Mouse (Mus musculus): ENCODE results near the gene Esrp2. TPM values are rescaled to one million over a fixed set of nuclear protein-coding genes. Genes with fewer than 3 reads are reported as not detected.

Gene Esrp2
- total and polyA plus RNA-seq, 3 experiments = 0.24 to 0.30 TPM; not detected in 1

DNA sequence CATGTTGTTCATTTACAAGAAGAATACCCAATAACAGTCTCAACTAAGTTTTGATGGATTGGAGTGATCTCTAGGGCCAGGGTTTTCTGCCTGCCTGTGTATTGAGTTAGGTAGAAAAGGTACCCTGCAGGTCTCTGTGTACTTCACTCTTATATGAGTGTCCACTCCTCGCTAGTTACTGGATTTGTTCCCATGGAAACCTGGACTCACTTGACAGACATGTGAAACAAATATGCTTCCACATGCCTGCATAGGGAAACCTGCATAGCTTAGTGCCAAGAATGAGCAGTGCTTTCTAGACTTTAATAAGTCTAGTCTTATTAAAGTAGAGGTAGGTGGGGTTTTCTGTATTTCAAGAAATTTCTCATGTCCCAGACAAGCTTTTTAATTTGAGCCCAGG, 40.1 kb upstream of the Esrp2 start:
- Histone ChIP-seq H3K36me3 (replicated peaks in 1 of 2; ENCODE audit: control insufficient read depth in 1 of 2, insufficient read depth in 1 of 2, low read length in 1 of 2) (peaks cover 11 to 55% of the 10 kb centered on the region in 2 experiments), H3K9ac (ENCODE audit: insufficient read depth, low read depth) (no peak overlapping the region), H3K27me3 (replicated peaks) (no peaks in the 10 kb centered on the region), H3K79me2 (replicated peaks; ENCODE audit: control insufficient read depth, extremely low read depth, insufficient read depth, poor library complexity, severe bottlenecking) (peaks cover 45% of the 10 kb centered on the region), H3K27ac (ENCODE audit: insufficient read depth, low read depth) (no peak overlapping the region), H3K4me2 (ENCODE audit: insufficient read depth, low read depth, poor library complexity, severe bottlenecking) (no peak overlapping the region), H3K4me3 (replicated peaks in 1 of 3; ENCODE audit: low read depth in 2 of 3, low read length in 2 of 3, poor library complexity in 1 of 3) (no peak overlapping the region), H3K9me3 (replicated peaks; ENCODE audit: low read length) (no peaks in the 10 kb centered on the region), H3K4me1 (ENCODE audit: control insufficient read depth in 1 of 2, insufficient read depth in 2 of 2) (peaks cover 0 to 16% of the 10 kb centered on the region in 2 experiments; a peak in 2 of 4 replicates)
- in situ Hi-C loops (cut with MboI; ENCODE audit: low pct_ligation_motif_present, low pct_unique_long_range_greater_than_20kb, low sequenced_read_pairs) (no loop called here), dilution Hi-C loops (cut with MboI; ENCODE audit: extremely low pct_ligation_motif_present, extremely low pct_unique_long_range_greater_than_20kb, low sequenced_read_pairs) (no loop called here)
- no peak for DNase-seq (ENCODE audit: extremely low read depth)
- TF ChIP-seq E2F4 (IDR thresholded peaks at IDR 0.05; ENCODE audit: insufficient replicate concordance, low read depth, low read length) (no peak), BHLHE40 (IDR thresholded peaks at IDR 0.05; ENCODE audit: low read depth, low read length) (no peak), USF1 (IDR thresholded peaks at IDR 0.05; ENCODE audit: low read depth, low read length) (no peak), CHD2 (IDR thresholded peaks at IDR 0.05; ENCODE audit: low read length) (no peak), SMC3 (IDR thresholded peaks at IDR 0.05; ENCODE audit: low read depth, low read length) (no peak), MEF2A (IDR thresholded peaks at IDR 0.05; ENCODE audit: borderline replicate concordance, low read depth, low read length) (no peak), SIN3A (IDR thresholded peaks at IDR 0.05; ENCODE audit: low read length) (no peak), USF2 (conservative IDR thresholded peaks at IDR 0.05; ENCODE audit: low read depth, low read length) (no peak), ELF1 (IDR thresholded peaks at IDR 0.05; ENCODE audit: low read depth, low read length) (no peak), TCF12 (IDR thresholded peaks at IDR 0.05; ENCODE audit: low read depth, low read length) (no peak), RCOR1 (conservative IDR thresholded peaks at IDR 0.05; ENCODE audit: low read depth, low read length) (no peak), NRF1 (IDR thresholded peaks at IDR 0.05; ENCODE audit: low read depth, low read length) (no peak), IRF4 (IDR thresholded peaks at IDR 0.05; ENCODE audit: low read depth, low read length) (no peak), EP300 (IDR thresholded peaks at IDR 0.05; ENCODE audit: low read length) (no peak), JUND (conservative IDR thresholded peaks at IDR 0.05; ENCODE audit: low read depth, low read length) (no peak), CHD1 (IDR thresholded peaks at IDR 0.05; ENCODE audit: low read depth, low read length) (no peak), ZNF384 (IDR thresholded peaks at IDR 0.05; ENCODE audit: low read depth, low read length) (no peak), MAZ (IDR thresholded peaks at IDR 0.05; ENCODE audit: low read depth, low read length) (no peak), ZKSCAN1 (IDR thresholded peaks at IDR 0.05; ENCODE audit: borderline replicate concordance, low read depth, low read length) (no peak), JUN (IDR thresholded peaks at IDR 0.05; ENCODE audit: insufficient read depth, low read depth, low read length) (no peak)

GRCm38 (mm10) chr8:106173566-106173965, 36.8 kb upstream of the Esrp2 start:
- no peaks in the 10 kb centered on the region for H3K27me3 ChIP-seq (replicated peaks)

More at GRCm38 (mm10) chr8:106173566-106173965, 36.8 kb upstream of the Esrp2 start:
- peaks cover 0 to 25% of the 10 kb centered on the region in 2 experiments; a peak in 2 of 4 replicates for H3K4me1 ChIP-seq (ENCODE audit: control insufficient read depth in 1 of 2, insufficient read depth in 2 of 2)
- H3K4me2 ChIP-seq (ENCODE audit: insufficient read depth, low read depth, poor library complexity, severe bottlenecking) = no peak overlapping the region
- DNase-seq (ENCODE audit: extremely low read depth) = no peak
- in situ Hi-C loops (cut with MboI; ENCODE audit: low pct_ligation_motif_present, low pct_unique_long_range_greater_than_20kb, low sequenced_read_pairs) (no loop called here), dilution Hi-C loops (cut with MboI; ENCODE audit: extremely low pct_ligation_motif_present, extremely low pct_unique_long_range_greater_than_20kb, low sequenced_read_pairs) (no loop called here)
- TF ChIP-seq ZC3H11A (IDR thresholded peaks at IDR 0.05; ENCODE audit: low read depth, low read length) (no peak), ZNF384 (IDR thresholded peaks at IDR 0.05; ENCODE audit: low read depth, low read length) (no peak), JUND (conservative IDR thresholded peaks at IDR 0.05; ENCODE audit: low read depth, low read length) (no peak), RCOR1 (conservative IDR thresholded peaks at IDR 0.05; ENCODE audit: low read depth, low read length) (no peak), POLR2A (IDR thresholded peaks at IDR 0.05; ENCODE audit: low read depth, low read length) (no peak), MEF2A (IDR thresholded peaks at IDR 0.05; ENCODE audit: borderline replicate concordance, low read depth, low read length) (no peak), ETS1 (conservative IDR thresholded peaks at IDR 0.05; ENCODE audit: low read depth, low read length) (no peak), ZMIZ1 (IDR thresholded peaks at IDR 0.05; ENCODE audit: low read depth, low read length) (no peak), NELFE (IDR thresholded peaks at IDR 0.05; ENCODE audit: low read depth, low read length) (no peak), BHLHE40 (IDR thresholded peaks at IDR 0.05; ENCODE audit: low read depth, low read length) (no peak), MXI1 (IDR thresholded peaks at IDR 0.05; ENCODE audit: low read depth, low read length) (no peak), UBTF (IDR thresholded peaks at IDR 0.05; ENCODE audit: low read depth, low read length) (no peak), ZKSCAN1 (IDR thresholded peaks at IDR 0.05; ENCODE audit: borderline replicate concordance, low read depth, low read length) (no peak), ELF1 (IDR thresholded peaks at IDR 0.05; ENCODE audit: low read depth, low read length) (no peak), EP300 (IDR thresholded peaks at IDR 0.05; ENCODE audit: low read length) (no peak), HCFC1 (IDR thresholded peaks at IDR 0.05; ENCODE audit: low read depth, low read length) (no peak), USF1 (IDR thresholded peaks at IDR 0.05; ENCODE audit: low read depth, low read length) (no peak), TBP (conservative IDR thresholded peaks at IDR 0.05; ENCODE audit: low read depth, low read length) (no peak), MAFK (IDR thresholded peaks at IDR 0.05; ENCODE audit: insufficient replicate concordance, low read length) (no peak), PAX5 (IDR thresholded peaks at IDR 0.05; ENCODE audit: low read length) (no peak)
- H3K9ac ChIP-seq (ENCODE audit: insufficient read depth, low read depth) = no peak overlapping the region
- no peaks in the 10 kb centered on the region for H3K9me3 ChIP-seq (replicated peaks; ENCODE audit: low read length)
- peaks cover 66% of the 10 kb centered on the region for H3K79me2 ChIP-seq (replicated peaks; ENCODE audit: control insufficient read depth, extremely low read depth, insufficient read depth, poor library complexity, severe bottlenecking)
- peaks cover 0 to 30% of the 10 kb centered on the region in 2 experiments for H3K36me3 ChIP-seq (replicated peaks in 1 of 2; ENCODE audit: control insufficient read depth in 1 of 2, insufficient read depth in 1 of 2, low read length in 1 of 2)
- H3K4me3 ChIP-seq (replicated peaks in 1 of 3; ENCODE audit: low read depth in 2 of 3, low read length in 2 of 3, poor library complexity in 1 of 3) = no peak overlapping the region
- no peak overlapping the region for H3K27ac ChIP-seq (ENCODE audit: insufficient read depth, low read depth)

Data from CH12.LX (cell line).